Mouse (Mus musculus) gastrocnemius, postnatal 36 days (tissue): Measurements from ENCODE around the gene Klhl31. TPM values are rescaled to one million over a fixed set of nuclear protein-coding genes. Genes with fewer than 3 reads are reported as not detected.
A peak's percentile ranks its signal among the peaks of the same experiment; 100 is the strongest.

Source experiments
- DNase-seq, 2 experiments: peaks; one replicate each; pipeline ENCODE4 v3.0.0; 2022
- intact Hi-C: fragments of 180-260 bp; cut with DNase I; formaldehyde crosslinking; loops from one replicate; pipeline ENCODE4 v1.15.1; 2025
- total RNA-seq, 2 experiments: library from RNA; stranded (reverse); gene quantifications; 2 replicates each; pipeline ENCODE4 v1.2.3; 2021

Gene Klhl31
- total RNA-seq, 2 experiments from 2014 or later: 521 to 528 TPM

- intact Hi-C loops: no loop called here
- no peak for DNase-seq
Observed at GRCm38 (mm10) chr9:77685825-77686500, 49.7 kb downstream of the Klhl31 start.

GRCm38 (mm10) chr9:77692707-77693106, 56.4 kb downstream of the Klhl31 start:
- DNase-seq: peak in 1 of 2 experiments; percentile 15
- intact Hi-C loops: loop anchor here (5.0 kb wide), 1 partner anchor 50 kb away; no protein-coding TSS in a partner anchor

GRCm38 (mm10) chr9:77693405-77693804, 57.1 kb downstream of the Klhl31 start:
- intact Hi-C loops: loop anchor here (5.0 kb wide), 1 partner anchor 49 kb away; no protein-coding TSS in a partner anchor
- DNase-seq: no peak

GRCm38 (mm10) chr9:77695586-77695985, 59.3 kb downstream of the Klhl31 start:
- intact Hi-C loops: no loop called here
- DNase-seq: no peak

GRCm38 (mm10) chr9:77703476-77703875, 67.2 kb downstream of the Klhl31 start:
- intact Hi-C loops: no loop called here
- DNase-seq: no peak

- DNase-seq: no peak
- intact Hi-C loops: no loop called here
Observed at GRCm38 (mm10) chr9:77704108-77704507, 67.8 kb downstream of the Klhl31 start.

- DNase-seq: no peak
- intact Hi-C loops: no loop called here
Observed at GRCm38 (mm10) chr9:77706515-77706914, 70.2 kb downstream of the Klhl31 start.

- no peak for DNase-seq
- intact Hi-C loops: no loop called here
Observed at GRCm38 (mm10) chr9:77707433-77708139, 71.3 kb downstream of the Klhl31 start.

GRCm38 (mm10) chr9:77708950-77709349, 72.7 kb downstream of the Klhl31 start:
- no peak for DNase-seq
- intact Hi-C loops: no loop called here

Other genes with a start within 250 kb of the Klhl31 start
- gene Lrrc1, start 91.6 kb upstream of the Klhl31 start, total RNA-seq: under 1 TPM; 0.39 to 0.94 TPM
- gene Gclc, start 118.0 kb downstream of the Klhl31 start, total RNA-seq: 1 to 10 TPM; 8.0 to 9.1 TPM